Mouse (Mus musculus) adrenal gland, postnatal 36 days (tissue): ENCODE measurements around the gene Chpf. TPM values are rescaled to one million over a fixed set of nuclear protein-coding genes. Genes with fewer than 3 reads are reported as not detected.
A peak's percentile ranks its signal among the peaks of the same experiment; 100 is the strongest.

Experiments used
- DNase-seq, 2 experiments: peaks; one replicate each; pipeline ENCODE4 v3.0.0; 2021; ENCODE audit warnings: mixed read lengths in 1 of 2
- long read RNA-seq, 2 experiments: library from polyadenylated mRNA; stranded (forward); transcript quantifications; one replicate each; pipeline ENCODE4 v2.0.0; 2021; ENCODE audit warnings: borderline sequencing depth in 2 of 2
- total RNA-seq, 2 experiments: library from RNA; stranded (reverse); gene quantifications; 2 replicates each; pipeline ENCODE4 v1.2.3; 2021

Chpf gene
- total RNA-seq = 10 to 100 TPM; 55.3 to 63.1 TPM
- long read RNA-seq, experiment 1, transcript Chpf-205 (3 exons, 3,333 nt) = minor isoform, 9 of 91 reads
- long read RNA-seq, experiment 1, transcript Chpf-201 (4 exons, 2,892 nt) = major isoform, 56 of 91 reads
- long read RNA-seq, experiment 1, partial matches to known transcripts = 21 of 91 reads
- long read RNA-seq, experiment 1, other reads (novel, unspliced or antisense) = 1 of 91 reads
- long read RNA-seq, experiment 2, transcript Chpf-201 (4 exons, 2,892 nt) = major isoform, 52 of 65 reads
- long read RNA-seq, experiment 2, partial matches to known transcripts = 7 of 65 reads
- long read RNA-seq, experiment 2, other reads (novel, unspliced or antisense) = 1 of 65 reads

GRCm38 (mm10) chr1:75478916-75479634 is at the start of gene Chpf, which contains the start of gene Tmem198:
Chpf (minus strand) TSS chr1:75479307.
Tmem198 (plus strand) TSS chr1:75479532.
- DNase-seq = peak; percentile 98 to 99

DNA sequence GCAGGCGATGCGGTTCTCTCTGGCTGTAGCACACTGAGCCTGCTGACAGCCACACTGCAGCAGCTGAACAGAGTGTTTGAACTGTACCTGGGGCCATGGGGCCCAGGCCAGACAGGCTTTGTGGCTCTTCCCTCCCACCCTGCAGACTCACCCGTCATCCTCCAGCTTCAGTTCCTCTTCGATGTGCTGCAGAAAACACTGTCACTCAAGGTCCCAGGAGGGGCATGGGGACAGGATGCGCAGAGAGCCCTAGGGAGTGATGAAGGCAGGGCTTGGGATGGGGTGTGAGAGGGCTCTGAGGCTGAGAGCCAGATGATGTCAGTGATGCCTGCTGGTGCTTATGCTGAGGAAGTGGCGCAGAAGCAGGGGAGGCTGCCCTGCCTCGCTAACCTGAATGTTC is 45.6 kb upstream of the Chpf start:
- no peak for DNase-seq

GRCm38 (mm10) chr1:75521321-75522031 is 42.4 kb upstream of the Chpf start, which contains the start of gene Stk11ip:
Stk11ip (plus strand) TSS chr1:75521529.
- DNase-seq = peak; percentile 94 to 96

GRCm38 (mm10) chr1:75519576-75519975 is 40.5 kb upstream of the Chpf start:
- peak; percentile 59 to 65 for DNase-seq

GRCm38 (mm10) chr1:75518427-75518826 is 39.3 kb upstream of the Chpf start:
- DNase-seq = no peak

GRCm38 (mm10) chr1:75517984-75518383 is 38.9 kb upstream of the Chpf start:
- DNase-seq = no peak

DNA sequence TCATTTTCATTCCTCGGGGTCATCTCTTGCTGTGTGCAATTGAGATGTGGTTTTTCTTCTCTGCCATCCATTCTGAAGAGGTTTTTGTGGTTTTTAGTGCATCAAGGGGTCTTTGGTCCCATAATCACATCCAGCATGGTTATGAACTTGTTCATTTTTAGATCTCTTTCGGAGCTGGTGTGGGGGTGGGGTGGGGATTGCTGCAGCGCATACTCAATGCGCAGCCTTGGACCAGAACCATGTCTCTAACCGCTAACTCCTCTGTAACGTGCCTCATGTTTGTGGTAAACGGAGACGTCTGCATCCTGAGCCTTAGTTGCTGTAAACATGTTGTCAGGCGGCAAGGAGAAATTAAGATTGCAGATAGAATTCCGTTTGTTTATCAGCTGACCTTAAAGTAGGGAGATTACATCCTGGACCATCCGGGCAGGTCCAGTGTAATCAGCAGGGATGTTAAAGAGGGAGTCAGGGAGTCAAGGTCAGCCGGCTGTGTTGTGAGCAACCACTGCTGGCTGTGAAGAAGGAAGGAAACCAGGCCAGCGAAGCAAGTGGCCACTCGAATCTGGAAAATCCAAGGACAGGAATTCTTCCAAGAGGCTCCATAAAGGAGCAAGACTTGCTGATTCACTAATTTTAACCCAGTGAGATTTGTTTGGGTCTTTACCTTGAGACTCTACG is 37.7 kb upstream of the Chpf start:
- peak; percentile 48 to 50 for DNase-seq

GRCm38 (mm10) chr1:75512550-75512949 is 33.4 kb upstream of the Chpf start:
- no peak for DNase-seq

DNA sequence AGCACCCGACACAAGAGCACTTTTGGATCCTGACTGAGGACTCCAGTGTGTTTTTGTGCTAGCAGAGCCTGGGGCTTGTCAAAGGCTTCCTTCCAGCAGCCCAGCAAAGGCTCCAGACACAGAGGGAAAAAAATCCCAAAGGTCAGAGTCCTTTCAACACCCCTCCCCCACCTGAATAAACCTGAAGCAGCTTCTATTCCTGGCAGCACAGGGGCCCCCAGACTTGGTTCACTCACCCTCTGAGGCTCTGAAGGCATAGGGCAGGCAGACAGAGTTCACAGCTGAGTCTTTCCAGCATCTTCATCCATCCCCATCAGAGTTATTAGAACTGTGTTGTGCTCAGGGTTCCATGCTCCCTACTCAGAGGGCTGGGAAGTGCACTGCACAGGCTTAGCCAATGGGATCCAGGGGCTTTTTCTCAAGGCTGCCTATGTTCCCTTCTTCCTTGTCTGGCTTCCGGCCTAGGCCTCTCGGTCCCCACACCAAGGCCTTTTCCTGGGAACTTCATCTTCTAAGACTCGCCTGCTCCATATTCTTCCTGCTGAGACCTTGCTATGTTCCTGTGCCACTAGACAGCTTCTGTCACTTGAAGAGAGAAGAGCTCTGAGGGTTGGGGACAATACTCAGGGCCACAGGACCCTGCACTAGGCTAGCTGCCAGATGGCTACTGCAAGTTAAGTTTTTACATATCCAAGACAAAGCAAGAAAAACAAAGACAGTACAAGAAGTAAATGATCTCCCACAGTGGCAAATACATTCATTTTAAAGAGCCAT is 32.5 kb upstream of the Chpf start:
- DNase-seq = no peak

DNA sequence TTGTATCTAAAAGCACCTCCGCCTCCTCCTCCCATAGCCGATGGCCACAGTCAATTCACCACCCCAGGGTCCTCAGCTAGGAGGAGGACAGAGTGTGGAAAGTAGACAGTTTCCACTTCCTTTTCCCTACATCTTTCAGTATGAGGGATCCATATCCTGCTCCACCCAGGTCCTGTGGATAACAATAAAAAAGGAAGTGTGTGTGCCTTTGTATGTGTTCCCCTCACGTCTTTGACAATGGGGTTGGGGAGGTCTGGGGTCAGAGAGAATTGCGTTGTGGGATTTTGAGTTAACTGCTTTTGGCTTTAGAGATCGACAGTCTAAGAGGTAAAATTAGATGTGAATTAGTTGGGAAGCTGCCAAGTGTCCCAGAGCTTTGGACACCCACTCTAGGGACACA is 31.0 kb upstream of the Chpf start:
- no peak for DNase-seq

DNA sequence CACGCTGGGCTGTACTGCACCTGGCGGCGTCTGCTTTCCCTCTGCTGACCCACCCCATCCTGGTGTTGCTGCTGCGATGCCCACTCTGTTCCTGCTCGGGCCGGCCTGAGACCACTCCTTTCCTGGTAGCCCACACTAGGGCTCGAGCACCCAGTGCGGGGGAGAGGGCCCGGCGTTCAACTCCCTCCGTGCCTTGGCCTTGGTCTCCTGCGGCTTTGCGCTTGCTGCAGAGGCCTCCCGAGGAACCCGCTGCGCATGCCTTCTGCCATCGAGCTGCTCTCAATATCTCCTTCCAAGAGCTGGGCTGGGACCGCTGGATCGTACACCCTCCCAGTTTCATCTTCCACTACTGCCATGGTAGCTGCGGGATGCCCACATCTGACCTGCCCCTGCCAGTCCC is 30.5 kb upstream of the Chpf start:
- peak; percentile 31 to 42 for DNase-seq

DNA sequence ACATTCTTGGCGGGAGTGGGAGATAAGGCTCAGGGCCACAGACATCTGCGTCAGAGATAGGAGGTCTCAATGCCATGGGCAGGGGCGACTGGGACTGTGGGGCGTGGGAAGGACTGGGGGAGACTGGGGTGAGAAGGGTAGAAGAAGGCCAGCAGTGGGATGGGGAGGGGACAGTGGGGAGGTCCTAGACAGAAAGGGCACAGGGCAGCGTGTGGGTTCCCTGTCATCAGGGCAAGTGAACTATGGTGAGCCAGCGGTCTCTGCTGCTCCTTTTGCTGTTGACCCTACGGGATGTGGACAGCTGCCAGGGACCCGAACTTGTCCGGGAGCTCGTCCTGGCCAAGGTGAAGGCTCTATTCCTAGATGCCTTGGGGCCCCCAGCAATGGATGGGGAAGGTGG is 27.9 kb upstream of the Chpf start, which contains the start of gene Inha:
Inha (plus strand) TSS at position 72 of the 400 bp plus-strand sequence.
- peak; percentile 36 to 42 for DNase-seq

GRCm38 (mm10) chr1:75505956-75506831 is 27.1 kb upstream of the Chpf start, which contains the start of gene Obsl1:
Obsl1 (minus strand) TSS chr1:75506452.
- peak; percentile 60 to 73 for DNase-seq

DNA sequence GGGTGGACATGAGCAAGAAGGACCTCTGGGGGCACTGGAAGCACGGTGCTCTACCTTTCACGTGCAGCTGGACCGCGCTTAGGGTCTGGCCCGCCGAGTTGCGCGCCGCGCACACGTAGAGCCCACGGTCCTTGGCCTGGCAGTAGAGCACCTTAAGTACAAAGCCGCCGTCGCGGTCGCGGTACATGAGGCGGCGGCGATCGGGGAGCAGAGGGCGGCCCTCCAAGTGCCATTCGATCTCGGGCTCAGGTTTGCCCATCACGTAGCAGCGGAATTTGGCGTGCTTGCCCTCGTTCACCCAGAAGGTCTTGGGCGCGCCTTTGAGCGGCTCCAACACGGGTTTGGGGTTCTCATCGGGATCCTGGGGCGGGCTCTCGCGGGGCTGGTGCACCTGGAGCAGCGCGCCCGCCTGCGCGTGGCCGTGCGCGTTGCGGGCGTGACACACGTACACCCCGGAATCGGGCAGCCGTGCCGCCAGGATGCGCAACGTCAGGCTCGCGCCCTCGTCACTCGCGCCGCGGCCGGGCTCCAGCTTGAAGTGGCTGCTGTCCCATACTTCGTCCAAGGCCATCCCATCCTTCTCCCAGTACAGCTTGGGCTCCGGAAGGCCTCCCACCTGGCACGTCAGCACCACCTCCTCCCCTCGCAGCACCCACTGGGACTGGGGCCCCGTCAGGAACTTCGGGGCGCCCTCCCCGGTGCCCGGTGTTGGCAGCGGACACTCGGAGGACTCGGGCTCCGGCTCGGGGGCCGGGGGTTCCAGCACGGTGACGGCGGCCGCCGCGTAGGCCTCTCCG is 26.2 kb upstream of the Chpf start:
- DNase-seq = peak; percentile 85 to 88

- DNase-seq = peak; percentile 27 to 31
These were observed 25.3 kb upstream of the Chpf start for GRCm38 (mm10) chr1:75504256-75505045.

DNA sequence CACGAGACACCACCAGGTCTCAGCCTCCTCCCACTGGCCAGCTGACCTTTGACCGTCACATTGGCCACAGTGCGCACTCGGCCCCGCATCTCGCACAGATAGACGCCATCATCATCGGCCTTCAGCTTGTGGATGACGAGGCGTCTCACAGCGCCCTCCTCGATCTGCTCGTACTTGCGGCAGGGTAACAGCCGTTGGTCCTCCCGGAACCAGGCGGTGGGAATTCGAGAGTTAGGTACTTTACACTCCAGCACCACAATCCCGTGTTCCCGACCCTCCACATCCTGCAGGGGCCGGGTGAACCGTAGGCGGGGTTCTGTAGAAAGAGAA is 24.5 kb upstream of the Chpf start:
- DNase-seq = peak; percentile 37 to 53

- DNase-seq = no peak
These were observed 24.0 kb upstream of the Chpf start for GRCm38 (mm10) chr1:75502945-75503650.

DNA sequence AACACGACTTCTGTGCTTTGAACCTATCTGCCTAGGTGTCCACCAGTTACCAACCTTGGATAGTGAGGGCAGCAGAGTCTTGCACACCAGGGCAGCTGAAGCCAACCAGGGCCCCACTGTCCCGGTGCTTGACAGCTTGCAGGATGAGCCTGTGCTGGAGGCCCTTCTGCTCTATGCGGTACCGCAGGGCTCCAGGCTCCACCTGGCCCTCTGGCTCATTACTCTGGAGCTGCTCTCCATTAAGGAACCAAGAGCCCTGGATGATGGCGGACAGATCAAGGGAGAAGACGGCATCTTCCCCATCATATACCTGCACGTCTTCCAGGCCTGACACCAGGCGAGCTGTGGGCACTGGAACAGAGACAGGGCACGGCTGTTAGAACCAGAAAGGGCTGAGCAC is 22.8 kb upstream of the Chpf start:
- no peak for DNase-seq
